Mouse (Mus musculus): ENCODE data around the gene Bcl11a. TPM values are rescaled to one million over a fixed set of nuclear protein-coding genes. Genes with fewer than 3 reads are reported as not detected.

Gene Bcl11a
- polyA plus RNA-seq, 1 experiment from 2014 or later: 40.8 TPM

GRCm38 (mm10) chr11:24190411-24190810 lies 112.6 kb downstream of the Bcl11a start:
- H3K9me3 ChIP-seq (ENCODE audit: control insufficient read depth, low read depth, low read length): no peaks in the 10 kb centered on the region
- no peak overlapping the region for H3K9ac ChIP-seq (replicated peaks; ENCODE audit: low read depth, low read length)
- H3K4me3 ChIP-seq (ENCODE audit: low read depth, low read length): no peak overlapping the region
- no peaks in the 10 kb centered on the region for H3K4me1 ChIP-seq (ENCODE audit: control insufficient read depth, insufficient read depth, low read length)
- no peak overlapping the region for H3K4me2 ChIP-seq (replicated peaks; ENCODE audit: low read depth, low read length)
- no peak overlapping the region for H3K27ac ChIP-seq (ENCODE audit: low read length)
- no peak for ATAC-seq (ENCODE audit: insufficient number of reproducible peaks, insufficient read depth, low FRiP score, low read depth)
- 47% methylated on average over 3 of the region's 3 CpGs for WGBS
- H3K36me3 ChIP-seq (ENCODE audit: control insufficient read depth, insufficient read depth, low read length): no peaks in the 10 kb centered on the region
- no peaks in the 10 kb centered on the region for H3K27me3 ChIP-seq (ENCODE audit: control insufficient read depth, insufficient read depth, low read length)

- 65% methylated on average over 4 of the region's 4 CpGs for WGBS
- Histone ChIP-seq H3K27ac (ENCODE audit: low read length) (no peak overlapping the region), H3K27me3 (ENCODE audit: control insufficient read depth, insufficient read depth, low read length) (no peaks in the 10 kb centered on the region), H3K4me2 (replicated peaks; ENCODE audit: low read depth, low read length) (no peak overlapping the region), H3K4me1 (ENCODE audit: control insufficient read depth, insufficient read depth, low read length) (no peaks in the 10 kb centered on the region), H3K9ac (replicated peaks; ENCODE audit: low read depth, low read length) (no peak overlapping the region), H3K4me3 (ENCODE audit: low read depth, low read length) (no peak overlapping the region), H3K9me3 (ENCODE audit: control insufficient read depth, low read depth, low read length) (no peaks in the 10 kb centered on the region), H3K36me3 (ENCODE audit: control insufficient read depth, insufficient read depth, low read length) (no peaks in the 10 kb centered on the region)
- peak; percentile 51; the same call in 1 of the 2 replicates for ATAC-seq (ENCODE audit: insufficient number of reproducible peaks, insufficient read depth, low FRiP score, low read depth)
Measured at GRCm38 (mm10) chr11:24196460-24197190, 118.8 kb downstream of the Bcl11a start.

GRCm38 (mm10) chr11:24197424-24197823 lies 119.6 kb downstream of the Bcl11a start:
- H3K9ac ChIP-seq (replicated peaks; ENCODE audit: low read depth, low read length): no peak overlapping the region
- WGBS: 85% methylated on average over 1 of the region's 1 CpGs
- ATAC-seq (ENCODE audit: insufficient number of reproducible peaks, insufficient read depth, low FRiP score, low read depth): no peak
- no peaks in the 10 kb centered on the region for H3K36me3 ChIP-seq (ENCODE audit: control insufficient read depth, insufficient read depth, low read length)
- peaks cover 7% of the 10 kb centered on the region for H3K4me1 ChIP-seq (ENCODE audit: control insufficient read depth, insufficient read depth, low read length)
- H3K27ac ChIP-seq (ENCODE audit: low read length): no peak overlapping the region
- H3K9me3 ChIP-seq (ENCODE audit: control insufficient read depth, low read depth, low read length): no peaks in the 10 kb centered on the region
- no peak overlapping the region for H3K4me2 ChIP-seq (replicated peaks; ENCODE audit: low read depth, low read length)
- no peak overlapping the region for H3K4me3 ChIP-seq (ENCODE audit: low read depth, low read length)
- H3K27me3 ChIP-seq (ENCODE audit: control insufficient read depth, insufficient read depth, low read length): no peaks in the 10 kb centered on the region

- no peak for ATAC-seq (ENCODE audit: insufficient number of reproducible peaks, insufficient read depth, low FRiP score, low read depth)
- no peak overlapping the region for H3K9ac ChIP-seq (replicated peaks; ENCODE audit: low read depth, low read length)
- no peaks in the 10 kb centered on the region for H3K36me3 ChIP-seq (ENCODE audit: control insufficient read depth, insufficient read depth, low read length)
- H3K9me3 ChIP-seq (ENCODE audit: control insufficient read depth, low read depth, low read length): no peaks in the 10 kb centered on the region
- no peaks in the 10 kb centered on the region for H3K27me3 ChIP-seq (ENCODE audit: control insufficient read depth, insufficient read depth, low read length)
- no peak overlapping the region for H3K4me2 ChIP-seq (replicated peaks; ENCODE audit: low read depth, low read length)
- no peak overlapping the region for H3K27ac ChIP-seq (ENCODE audit: low read length)
- 87% methylated on average over 3 of the region's 3 CpGs for WGBS
- H3K4me3 ChIP-seq (ENCODE audit: low read depth, low read length): no peak overlapping the region
- H3K4me1 ChIP-seq (ENCODE audit: control insufficient read depth, insufficient read depth, low read length): peaks cover 17% of the 10 kb centered on the region
Measured at GRCm38 (mm10) chr11:24199560-24199959, 121.7 kb downstream of the Bcl11a start.

GRCm38 (mm10) chr11:24200310-24200709 lies 122.5 kb downstream of the Bcl11a start:
- H3K9ac ChIP-seq (replicated peaks; ENCODE audit: low read depth, low read length): no peak overlapping the region
- H3K36me3 ChIP-seq (ENCODE audit: control insufficient read depth, insufficient read depth, low read length): no peaks in the 10 kb centered on the region
- no peaks in the 10 kb centered on the region for H3K9me3 ChIP-seq (ENCODE audit: control insufficient read depth, low read depth, low read length)
- no peak overlapping the region for H3K4me2 ChIP-seq (replicated peaks; ENCODE audit: low read depth, low read length)
- no peaks in the 10 kb centered on the region for H3K27me3 ChIP-seq (ENCODE audit: control insufficient read depth, insufficient read depth, low read length)
- WGBS: 76% methylated on average over 5 of the region's 5 CpGs
- no peak for ATAC-seq (ENCODE audit: insufficient number of reproducible peaks, insufficient read depth, low FRiP score, low read depth)
- H3K27ac ChIP-seq (ENCODE audit: low read length): no peak overlapping the region
- H3K4me3 ChIP-seq (ENCODE audit: low read depth, low read length): no peak overlapping the region
- H3K4me1 ChIP-seq (ENCODE audit: control insufficient read depth, insufficient read depth, low read length): peaks cover 17% of the 10 kb centered on the region

GRCm38 (mm10) chr11:24201223-24201622 lies 123.4 kb downstream of the Bcl11a start:
- ATAC-seq (ENCODE audit: insufficient number of reproducible peaks, insufficient read depth, low FRiP score, low read depth): no peak
- no peak overlapping the region for H3K27ac ChIP-seq (ENCODE audit: low read length)
- WGBS: 83% methylated on average over 4 of the region's 4 CpGs
- H3K9ac ChIP-seq (replicated peaks; ENCODE audit: low read depth, low read length): no peak overlapping the region
- peaks cover 17% of the 10 kb centered on the region for H3K4me1 ChIP-seq (ENCODE audit: control insufficient read depth, insufficient read depth, low read length)
- H3K36me3 ChIP-seq (ENCODE audit: control insufficient read depth, insufficient read depth, low read length): no peaks in the 10 kb centered on the region
- H3K27me3 ChIP-seq (ENCODE audit: control insufficient read depth, insufficient read depth, low read length): no peaks in the 10 kb centered on the region
- no peak overlapping the region for H3K4me3 ChIP-seq (ENCODE audit: low read depth, low read length)
- H3K9me3 ChIP-seq (ENCODE audit: control insufficient read depth, low read depth, low read length): no peaks in the 10 kb centered on the region
- H3K4me2 ChIP-seq (replicated peaks; ENCODE audit: low read depth, low read length): no peak overlapping the region

- peak; percentile 65 for ATAC-seq (ENCODE audit: insufficient number of reproducible peaks, insufficient read depth, low FRiP score, low read depth)
- WGBS: 16% methylated on average over 7 of the region's 7 CpGs
- Histone ChIP-seq H3K9ac (replicated peaks; ENCODE audit: low read depth, low read length) (no peak overlapping the region), H3K4me1 (ENCODE audit: control insufficient read depth, insufficient read depth, low read length) (peaks cover 17% of the 10 kb centered on the region), H3K4me2 (replicated peaks; ENCODE audit: low read depth, low read length) (no peak overlapping the region), H3K36me3 (ENCODE audit: control insufficient read depth, insufficient read depth, low read length) (no peaks in the 10 kb centered on the region), H3K4me3 (ENCODE audit: low read depth, low read length) (no peak overlapping the region), H3K9me3 (ENCODE audit: control insufficient read depth, low read depth, low read length) (no peaks in the 10 kb centered on the region), H3K27me3 (ENCODE audit: control insufficient read depth, insufficient read depth, low read length) (no peaks in the 10 kb centered on the region), H3K27ac (ENCODE audit: low read length) (no peak overlapping the region)
Measured at GRCm38 (mm10) chr11:24202641-24203361, 124.9 kb downstream of the Bcl11a start.

GRCm38 (mm10) chr11:24203489-24203888 lies 125.6 kb downstream of the Bcl11a start:
- no peaks in the 10 kb centered on the region for H3K27me3 ChIP-seq (ENCODE audit: control insufficient read depth, insufficient read depth, low read length)
- WGBS: 83% methylated on average over 1 of the region's 1 CpGs
- H3K27ac ChIP-seq (ENCODE audit: low read length): no peak overlapping the region
- H3K9ac ChIP-seq (replicated peaks; ENCODE audit: low read depth, low read length): no peak overlapping the region
- no peak for ATAC-seq (ENCODE audit: insufficient number of reproducible peaks, insufficient read depth, low FRiP score, low read depth)
- no peak overlapping the region for H3K4me3 ChIP-seq (ENCODE audit: low read depth, low read length)
- H3K4me1 ChIP-seq (ENCODE audit: control insufficient read depth, insufficient read depth, low read length): peaks cover 17% of the 10 kb centered on the region
- H3K9me3 ChIP-seq (ENCODE audit: control insufficient read depth, low read depth, low read length): no peaks in the 10 kb centered on the region
- no peaks in the 10 kb centered on the region for H3K36me3 ChIP-seq (ENCODE audit: control insufficient read depth, insufficient read depth, low read length)
- no peak overlapping the region for H3K4me2 ChIP-seq (replicated peaks; ENCODE audit: low read depth, low read length)
